Comparison of ENCODE assay signal across 24 mouse cellular contexts in genomic region chr2:44817787-44818186, GRCm38 (mm10).
A peak's percentile ranks its signal among the peaks of the same experiment; 100 is the strongest.
DNase-seq lines count a peak whose midpoint lies in the region; ATAC-seq lines count a peak whose summit lies in the region.
"Had no signal": no experiment of that assay in that cellular context is flagged by ENCODE, and none has a peak within 500 bp of the region (broad histone marks: within the 10 kb centered on the region; RNA-seq: fewer than 3 reads in every experiment).

No protein-coding gene starts in this region.

- no peak overlapping the region for H3K27ac ChIP-seq in intestine, embryonic 16.5 days (ENCODE audit: low read length)
- H3K27ac ChIP-seq: embryonic facial prominence, embryonic 12.5 days; embryonic facial prominence, embryonic 15.5 days; hindbrain, embryonic 12.5 days; hindbrain, embryonic 15.5 days had no signal

- no peak overlapping the region for H3K4me3 ChIP-seq in intestine, embryonic 16.5 days (ENCODE audit: low read length)
- H3K4me3 ChIP-seq: embryonic facial prominence, embryonic 12.5 days; embryonic facial prominence, embryonic 15.5 days; hindbrain, embryonic 12.5 days; hindbrain, embryonic 15.5 days had no signal

- H3K9me3 ChIP-seq in intestine, embryonic 16.5 days (ENCODE audit: control insufficient read depth, low read length): no peaks in the 10 kb centered on the region
- H3K9me3 ChIP-seq: embryonic facial prominence, embryonic 12.5 days; embryonic facial prominence, embryonic 15.5 days; hindbrain, embryonic 12.5 days; hindbrain, embryonic 15.5 days had no signal

- no peak overlapping the region for H3K9ac ChIP-seq in intestine, embryonic 16.5 days (ENCODE audit: low read depth, low read length)
- H3K9ac ChIP-seq: embryonic facial prominence, embryonic 12.5 days; embryonic facial prominence, embryonic 15.5 days; forebrain, postnatal 0 days; hindbrain, embryonic 12.5 days; hindbrain, embryonic 15.5 days had no signal

- no peaks in the 10 kb centered on the region for H3K36me3 ChIP-seq in intestine, embryonic 16.5 days (ENCODE audit: control insufficient read depth, insufficient read depth, low read length)
- H3K36me3 ChIP-seq: embryonic facial prominence, embryonic 12.5 days; embryonic facial prominence, embryonic 15.5 days; hindbrain, embryonic 12.5 days; hindbrain, embryonic 15.5 days had no signal

- H3K4me1 ChIP-seq in intestine, embryonic 16.5 days (ENCODE audit: control insufficient read depth, insufficient read depth, low read length): no peaks in the 10 kb centered on the region
- H3K4me1 ChIP-seq: embryonic facial prominence, embryonic 12.5 days; embryonic facial prominence, embryonic 15.5 days; hindbrain, embryonic 12.5 days; hindbrain, embryonic 15.5 days had no signal

- ATAC-seq in common myeloid progenitor, adult 5-6 weeks (replicated peaks; ENCODE audit: low read depth, poor library complexity, severe bottlenecking): peak; percentile 56; the same call in 1 of the 2 replicates
- peak; percentile 85 for ATAC-seq in megakaryocyte progenitor cell, adult 5-6 weeks (replicated peaks; ENCODE audit: poor library complexity)
- no peak for ATAC-seq in intestine, embryonic 16.5 days
- ATAC-seq: activated CD4-positive, CD25-positive, alpha-beta regulatory T cell, adult 4 months; forebrain, embryonic 14.5 days; forebrain, postnatal 0 days had no signal

- DNase-seq in lung, postnatal 25 days (ENCODE audit: low spot score): peak; percentile 2
- no peak for DNase-seq in lung, postnatal 10 days
- peak; percentile 16 for DNase-seq in A20 (ENCODE audit: low read depth, low spot score)
- no peak for DNase-seq in kidney, adult 11 months
- no peak for DNase-seq in frontal cortex, postnatal 14 days (ENCODE audit: low spot score in 2 of 2)
- DNase-seq: adrenal gland, adult 8-10 months; adrenal gland, postnatal 25 days; B cell, adult 2 months; cerebellum, adult 18-20 months; cerebellum, adult 9-10 months; cerebellum, postnatal 14 days; forebrain, postnatal 0 days; gastrocnemius, postnatal 25 days; heart, adult 11 months had no signal

- H3K27me3 ChIP-seq in intestine, embryonic 16.5 days (replicated peaks; ENCODE audit: control insufficient read depth, insufficient read depth, low read length): no peaks in the 10 kb centered on the region
- H3K27me3 ChIP-seq: embryonic facial prominence, embryonic 12.5 days; embryonic facial prominence, embryonic 15.5 days; hindbrain, embryonic 12.5 days; hindbrain, embryonic 15.5 days had no signal

- H3K4me2 ChIP-seq in intestine, embryonic 16.5 days (ENCODE audit: low read depth, low read length): no peak overlapping the region
- H3K4me2 ChIP-seq: embryonic facial prominence, embryonic 12.5 days; embryonic facial prominence, embryonic 15.5 days; heart, embryonic 11.5 days; hindbrain, embryonic 12.5 days; hindbrain, embryonic 15.5 days had no signal

Comparison
In these comparisons a context has a peak if more than half of its experiments do, and no peak if none do; other contexts are left out.
1. DNase-seq: peak in lung, postnatal 25 days (single experiment) and A20 (single experiment); none in lung, postnatal 10 days (single experiment), kidney, adult 11 months (single experiment) and frontal cortex, postnatal 14 days (0 of 2).